Mouse (Mus musculus) left cerebral cortex, postnatal 4 days (tissue): ENCODE measurements around the gene Tnni3. TPM values are rescaled to one million over a fixed set of nuclear protein-coding genes. Genes with fewer than 3 reads are reported as not detected.

ENCODE experiments used
- DNase-seq: peaks from one replicate; pipeline ENCODE4 v3.0.0-alpha.2; 2022
- intact Hi-C: fragments of 180-260 bp; cut with DNase I; formaldehyde crosslinking; loops from one replicate; pipeline ENCODE4 v1.15.1; 2025
- total RNA-seq, 2 experiments: library from RNA; stranded (reverse); gene quantifications; 2 replicates each; pipeline ENCODE4 v1.2.3; 2021

Tnni3 gene
- total RNA-seq, 2 experiments from 2014 or later = 1.8 to 2.0 TPM

- intact Hi-C loops = no loop called here
- DNase-seq = no peak
Observed at GRCm38 (mm10) chr7:4522292-4522691, 1.7 kb downstream of the Tnni3 start.

GRCm38 (mm10) chr7:4521231-4522003, 2.6 kb downstream of the Tnni3 start:
- DNase-seq = no peak
- intact Hi-C loops = no loop called here

GRCm38 (mm10) chr7:4518487-4518886, 5.5 kb downstream of the Tnni3 start:
- intact Hi-C loops = no loop called here
- DNase-seq = no peak

GRCm38 (mm10) chr7:4516332-4517050, 7.5 kb downstream of the Tnni3 start, which contains the start of gene Tnnt1:
Tnnt1 (minus strand) TSS chr7:4516382.
- no peak for DNase-seq
- intact Hi-C loops = no loop called here

- intact Hi-C loops = no loop called here
- DNase-seq = no peak
Observed at GRCm38 (mm10) chr7:4515853-4516252, 8.2 kb downstream of the Tnni3 start.

- no peak for DNase-seq
- intact Hi-C loops = no loop called here
Observed at GRCm38 (mm10) chr7:4513829-4514712, 10.0 kb downstream of the Tnni3 start.

GRCm38 (mm10) chr7:4513236-4513635, 10.8 kb downstream of the Tnni3 start:
- intact Hi-C loops = no loop called here

GRCm38 (mm10) chr7:4511489-4512224, 12.4 kb downstream of the Tnni3 start:
- no peak for DNase-seq
- intact Hi-C loops = no loop called here

More at GRCm38 (mm10) chr7:4513236-4513635, 10.8 kb downstream of the Tnni3 start:
- no peak for DNase-seq

- intact Hi-C loops = no loop called here
- peak; percentile 72 for DNase-seq
Observed at GRCm38 (mm10) chr7:4509863-4510608, 14.0 kb downstream of the Tnni3 start.

GRCm38 (mm10) chr7:4508739-4509116, 15.3 kb downstream of the Tnni3 start:
- intact Hi-C loops = no loop called here
- DNase-seq = no peak

GRCm38 (mm10) chr7:4508062-4508738, 15.8 kb downstream of the Tnni3 start:
- no peak for DNase-seq
- intact Hi-C loops = no loop called here

GRCm38 (mm10) chr7:4507220-4507619, 16.8 kb downstream of the Tnni3 start:
- intact Hi-C loops = no loop called here

GRCm38 (mm10) chr7:4504646-4505435, 19.2 kb downstream of the Tnni3 start:
- no peak for DNase-seq
- intact Hi-C loops = no loop called here

More at GRCm38 (mm10) chr7:4507220-4507619, 16.8 kb downstream of the Tnni3 start:
- DNase-seq = no peak

GRCm38 (mm10) chr7:4503858-4504257, 20.2 kb downstream of the Tnni3 start:
- intact Hi-C loops = no loop called here
- no peak for DNase-seq

- no peak for DNase-seq
- intact Hi-C loops = no loop called here
Observed at GRCm38 (mm10) chr7:4503100-4503499, 20.9 kb downstream of the Tnni3 start.

- intact Hi-C loops = no loop called here
- DNase-seq = no peak
Observed at GRCm38 (mm10) chr7:4502421-4503090, 21.5 kb downstream of the Tnni3 start.

GRCm38 (mm10) chr7:4501558-4502397, 22.3 kb downstream of the Tnni3 start, which contains the start of gene Ppp1r12c:
Ppp1r12c (minus strand) TSS chr7:4501680.
- intact Hi-C loops = no loop called here
- peak; percentile 97 for DNase-seq
